In genomic region chr1:133045011-133045860, GRCm38 (mm10) we compare ENCODE assay signal across 8 mouse cellular contexts. TPM values are rescaled to one million over a fixed set of nuclear protein-coding genes. Genes with fewer than 3 reads are reported as not detected.
DNase-seq lines count a peak whose midpoint lies in the region; ATAC-seq and TF ChIP-seq lines count a peak whose summit lies in the region.

Gene Pik3c2b (plus strand): TSS chr1:133045667.

- 4% methylated on average over 15 of the region's 15 CpGs for WGBS in lung, embryonic 15.5 days
- 4% methylated on average over 15 of the region's 15 CpGs for WGBS in heart, embryonic 12.5 days
- 5% methylated on average over 15 of the region's 15 CpGs for WGBS in neural tube, embryonic 15.5 days

- no peaks in the 10 kb centered on the region for H3K36me3 ChIP-seq in lung, embryonic 15.5 days
- H3K36me3 ChIP-seq in heart, embryonic 12.5 days: no peaks in the 10 kb centered on the region
- no peaks in the 10 kb centered on the region for H3K36me3 ChIP-seq in neural tube, embryonic 15.5 days

- H3K4me3 ChIP-seq in lung, embryonic 15.5 days: peak within 1 kb of the TSS; percentile 78
- H3K4me3 ChIP-seq in heart, embryonic 12.5 days: peak within 1 kb of the TSS; percentile 93
- H3K4me3 ChIP-seq in neural tube, embryonic 15.5 days (replicated peaks): peak within 1 kb of the TSS; percentile 86

- TF ChIP-seq POLR2A in brain, embryonic 14.5 days (IDR thresholded peaks at IDR 0.05; ENCODE audit: borderline replicate concordance, extremely low read depth, insufficient read depth, insufficient read length, poor library complexity, severe bottlenecking): no peak

- intact Hi-C loops in left cerebral cortex, postnatal 10 days (cut with DNase I): loop anchor here (5.0 kb wide), 1 partner anchor 42 kb away; no protein-coding TSS in a partner anchor

- no peak for TF ChIP-seq CTCF in brain, embryonic 14.5 days (IDR thresholded peaks at IDR 0.05; ENCODE audit: borderline replicate concordance, extremely low read depth, insufficient read depth, insufficient read length)

- peak within 1 kb of the TSS; percentile 97 for H3K4me2 ChIP-seq in lung, embryonic 15.5 days
- H3K4me2 ChIP-seq in heart, embryonic 12.5 days: peak within 1 kb of the TSS; percentile 78
- H3K4me2 ChIP-seq in neural tube, embryonic 15.5 days: peak within 1 kb of the TSS; percentile 73

- peak within 1 kb of the TSS; percentile 79 for H3K27ac ChIP-seq in lung, embryonic 15.5 days
- peak within 1 kb of the TSS; percentile 84 for H3K27ac ChIP-seq in heart, embryonic 12.5 days (ENCODE audit: poor library complexity, severe bottlenecking)
- peak within 1 kb of the TSS; percentile 96 for H3K27ac ChIP-seq in neural tube, embryonic 15.5 days (replicated peaks)

- peak within 1 kb of the TSS; percentile 90 for H3K9ac ChIP-seq in lung, embryonic 15.5 days
- peak within 1 kb of the TSS; percentile 98 for H3K9ac ChIP-seq in heart, embryonic 12.5 days
- H3K9ac ChIP-seq in neural tube, embryonic 15.5 days (replicated peaks): peak within 1 kb of the TSS; percentile 96

- H3K27me3 ChIP-seq in lung, embryonic 15.5 days: peaks cover 3% of the 10 kb centered on the region; the same call in 1 of the 2 replicates
- H3K27me3 ChIP-seq in heart, embryonic 12.5 days (replicated peaks): no peaks in the 10 kb centered on the region
- H3K27me3 ChIP-seq in neural tube, embryonic 15.5 days (replicated peaks): no peaks in the 10 kb centered on the region

- peaks cover 22% of the 10 kb centered on the region; the same call in 1 of the 2 replicates for H3K4me1 ChIP-seq in lung, embryonic 15.5 days
- H3K4me1 ChIP-seq in heart, embryonic 12.5 days (replicated peaks): peaks cover 40% of the 10 kb centered on the region
- H3K4me1 ChIP-seq in neural tube, embryonic 15.5 days: peaks cover 42% of the 10 kb centered on the region

- no peaks in the 10 kb centered on the region for H3K9me3 ChIP-seq in lung, embryonic 15.5 days
- H3K9me3 ChIP-seq in heart, embryonic 12.5 days (replicated peaks): no peaks in the 10 kb centered on the region
- H3K9me3 ChIP-seq in neural tube, embryonic 15.5 days (replicated peaks): no peaks in the 10 kb centered on the region

- no peak for DNase-seq in lung, postnatal 36 days
- no peak for DNase-seq in brain, embryonic 14.5 days (ENCODE audit: low read depth)
- DNase-seq in left cerebral cortex, postnatal 10 days (ENCODE audit: extremely low spot score in 1 of 2, low spot score in 2 of 2): no peak
- DNase-seq in ovary, postnatal 10 days (ENCODE audit: low spot score): no peak
- no peak for DNase-seq in frontal cortex, postnatal 14 days (ENCODE audit: low spot score in 2 of 2)

- ATAC-seq in lung, embryonic 15.5 days (ENCODE audit: borderline replicate concordance, extremely low read depth, low FRiP score, low TSS enrichment): no peak; the same call in 1 of the 2 replicates
- 0 out of 2 replicates have a peak, but pooled peaks have one; percentile 3 for ATAC-seq in heart, embryonic 12.5 days (ENCODE audit: insufficient number of reproducible peaks, low FRiP score)
- ATAC-seq in neural tube, embryonic 15.5 days (ENCODE audit: low FRiP score): no peak

RNA-seq across cellular contexts. Expression of gene Pik3c2b, which starts in this region (rescaled TPM):
- 6.0 and 6.1 TPM in 2 replicates for polyA plus RNA-seq in lung, embryonic 15.5 days (2015; fragmentation: Nextera tagmentation; extraction: Ambion mirVana)
- 27.2 and 31.2 TPM in 2 replicates for polyA plus RNA-seq in brain, embryonic 14.5 days (2012; rRNA removed)
- 11.5 and 11.7 TPM in 2 replicates for polyA plus RNA-seq in heart, embryonic 12.5 days (2016; fragmentation: Nextera tagmentation; extraction: Ambion mirVana)
- total RNA-seq in left cerebral cortex, postnatal 10 days (2021): 10 to 100 TPM; 27.3 to 28.6 TPM
- polyA plus RNA-seq in neural tube, embryonic 15.5 days (2015; fragmentation: Nextera tagmentation; extraction: Ambion mirVana): 10.6 and 11.1 TPM in 2 replicates
